Mouse (Mus musculus) embryonic fibroblast, embryonic 13.5 days (primary cell): Measurements from ENCODE around the gene Ipo13.

Experiments
- CTCF ChIP-seq: IDR thresholded peaks from 2 replicates; pipeline ENCODE4 v1.5.1; 2011; ENCODE audit warnings: mild to moderate bottlenecking, control low read depth, low read length, moderate library complexity, borderline replicate concordance; ENCODE audit not compliant: insufficient read depth
- POLR2A ChIP-seq: IDR thresholded peaks from 2 replicates; pipeline ENCODE4 v1.6.1; 2011; ENCODE audit warnings: low read depth, mild to moderate bottlenecking, control low read depth, low read length, moderate library complexity

- TF ChIP-seq POLR2A: no peak
- no peak for TF ChIP-seq CTCF
These were observed 59.7 kb downstream of the Ipo13 start for GRCm38 (mm10) chr4:117855146-117855545.
